Mouse (Mus musculus) lung, postnatal 0 days (tissue): Measurements from ENCODE around the gene Actn1. TPM values are rescaled to one million over a fixed set of nuclear protein-coding genes. Genes with fewer than 3 reads are reported as not detected.

Experiments used
- ATAC-seq: fragments of 200-750 bp; cut with Nextera tagmentation; 2 replicates; pipeline ENCODE4 v1.8.0; 2017; ENCODE audit warnings: moderate library complexity
- DNase-seq: peaks from one replicate; pipeline ENCODE4 v3.0.0-alpha.2; 2016; ENCODE audit warnings: low spot score
- H3K27ac ChIP-seq: fragments of 300-500 bp; sonication (generic); 2 replicates; pipeline ENCODE4 v1.5.1; 2014; ENCODE audit warnings: antibody characterized with exemption, mild to moderate bottlenecking, low read length, mixed read lengths
- H3K27me3 ChIP-seq: fragments of 300-500 bp; sonication (generic); replicated peaks from 2 replicates; pipeline ENCODE4 v1.6.1; 2014; ENCODE audit warnings: low read length, mixed read lengths; ENCODE audit not compliant: insufficient read depth
- H3K36me3 ChIP-seq: fragments of 300-500 bp; sonication (generic); 2 replicates; pipeline ENCODE4 v1.6.1; 2014; ENCODE audit warnings: low read length, mixed read lengths; ENCODE audit not compliant: insufficient read depth
- H3K4me1 ChIP-seq: fragments of 300-500 bp; sonication (generic); 2 replicates; pipeline ENCODE4 v1.6.1; 2014; ENCODE audit warnings: antibody characterized with exemption, low read depth, low read length, mixed read lengths; ENCODE audit not compliant: insufficient read depth
- H3K4me2 ChIP-seq: fragments of 300-500 bp; sonication (generic); replicated peaks from 2 replicates; pipeline ENCODE4 v1.6.1; 2014; ENCODE audit warnings: low read depth, mild to moderate bottlenecking, low read length, moderate library complexity, mixed read lengths
- H3K4me3 ChIP-seq: fragments of 300-500 bp; sonication (generic); 2 replicates; pipeline ENCODE4 v1.5.1; 2014; ENCODE audit warnings: low read depth, low read length
- H3K9ac ChIP-seq: fragments of 300-500 bp; sonication (generic); replicated peaks from 2 replicates; pipeline ENCODE4 v1.6.1; 2014; ENCODE audit warnings: low read depth, mild to moderate bottlenecking
- H3K9me3 ChIP-seq: fragments of 300-500 bp; sonication (generic); 2 replicates; pipeline ENCODE4 v1.6.1; 2016; ENCODE audit warnings: low read length, mixed read lengths
- CTCF ChIP-seq: IDR thresholded peaks from 2 replicates; pipeline ENCODE4 v1.5.1; 2016; ENCODE audit warnings: antibody characterized with exemption, mild to moderate bottlenecking
- EP300 ChIP-seq: IDR thresholded peaks from 2 replicates; pipeline ENCODE4 v1.6.1; 2016; ENCODE audit warnings: antibody characterized with exemption, mild to moderate bottlenecking, control low read depth
- WGBS: fragments of 180-500 bp; shearing (Covaris S2); extraction: QIAGEN DNeasy Blood & Tissue Kit; methylation state at CpG from one replicate; pipeline ENCODE4 v1.1.7; 2014; 5-methylcytosine and 5-hydroxymethylcytosine counted together
- polyA plus RNA-seq: library from polyadenylated mRNA; unstranded; fragments of >200 nt; fragmentation: Nextera tagmentation; extraction: Ambion mirVana; gene quantifications from 2 replicates; pipeline ENCODE4 v1.2.1, GENCODE M21; 2015

Gene Actn1
- polyA plus RNA-seq, 1 experiment from 2014 or later: 30.0 TPM

- peak overlapping the region; percentile 82 for H3K27ac ChIP-seq
- H3K4me3 ChIP-seq: no peak overlapping the region
- no peak for ATAC-seq
- H3K27me3 ChIP-seq: no peaks in the 10 kb centered on the region
- no peaks in the 10 kb centered on the region for H3K36me3 ChIP-seq
- no peak overlapping the region for H3K9ac ChIP-seq
- no peak overlapping the region for H3K4me2 ChIP-seq
- no peaks in the 10 kb centered on the region for H3K9me3 ChIP-seq
- 41% methylated on average over 3 of the region's 3 CpGs for WGBS
- no peak for DNase-seq
- TF ChIP-seq CTCF (no peak), EP300 (no peak)
- peaks cover 28% of the 10 kb centered on the region; the same call in 1 of the 2 replicates for H3K4me1 ChIP-seq
Observed at GRCm38 (mm10) chr12:80217049-80217448, 43.1 kb downstream of the Actn1 start.

- Histone ChIP-seq H3K4me2 (no peak overlapping the region), H3K4me1 (peaks cover 32% of the 10 kb centered on the region; the same call in 1 of the 2 replicates)
Observed at GRCm38 (mm10) chr12:80216258-80216881, 43.8 kb downstream of the Actn1 start.

GRCm38 (mm10) chr12:80213810-80214209 is 46.4 kb downstream of the Actn1 start:
- DNase-seq (no peak), ATAC-seq (no peak)
- H3K27ac ChIP-seq: no peak overlapping the region
- no peaks in the 10 kb centered on the region for H3K27me3 ChIP-seq
- 71% methylated on average over 8 of the region's 8 CpGs for WGBS
- no peak overlapping the region for H3K4me2 ChIP-seq
- no peaks in the 10 kb centered on the region for H3K9me3 ChIP-seq
- no peak overlapping the region for H3K9ac ChIP-seq
- TF ChIP-seq EP300 (no peak), CTCF (no peak)
- H3K4me3 ChIP-seq: no peak overlapping the region
- no peaks in the 10 kb centered on the region for H3K36me3 ChIP-seq
- H3K4me1 ChIP-seq: peaks cover 35% of the 10 kb centered on the region

More at GRCm38 (mm10) chr12:80216258-80216881, 43.8 kb downstream of the Actn1 start:
- Histone ChIP-seq H3K4me3 (no peak overlapping the region), H3K27me3 (no peaks in the 10 kb centered on the region), H3K36me3 (no peaks in the 10 kb centered on the region), H3K27ac (peak overlapping the region; percentile 82), H3K9me3 (no peaks in the 10 kb centered on the region), H3K9ac (no peak overlapping the region)
- TF ChIP-seq EP300 (no peak), CTCF (no peak)
- WGBS: 10% methylated on average over 6 of the region's 6 CpGs
- peak; percentile 75 for DNase-seq
- peak; percentile 73 for ATAC-seq

GRCm38 (mm10) chr12:80213263-80213662 is 46.9 kb downstream of the Actn1 start:
- no peak overlapping the region for H3K27ac ChIP-seq
- no peaks in the 10 kb centered on the region for H3K36me3 ChIP-seq
- ATAC-seq (no peak), DNase-seq (no peak)
- H3K4me3 ChIP-seq: no peak overlapping the region
- H3K4me2 ChIP-seq: no peak overlapping the region
- TF ChIP-seq CTCF (no peak), EP300 (no peak)
- peaks cover 34% of the 10 kb centered on the region for H3K4me1 ChIP-seq
- H3K9me3 ChIP-seq: no peaks in the 10 kb centered on the region
- no peaks in the 10 kb centered on the region for H3K27me3 ChIP-seq
- no peak overlapping the region for H3K9ac ChIP-seq
- WGBS: 30% methylated on average over 4 of the region's 4 CpGs

GRCm38 (mm10) chr12:80210791-80211612 is 49.2 kb downstream of the Actn1 start:
- Histone ChIP-seq H3K36me3 (no peaks in the 10 kb centered on the region), H3K9me3 (no peaks in the 10 kb centered on the region), H3K27ac (peak overlapping the region; percentile 82), H3K9ac (no peak overlapping the region), H3K4me3 (no peak overlapping the region), H3K4me2 (0 out of 2 replicates have a peak overlapping the region, but pooled peaks have one; percentile 5), H3K4me1 (peaks cover 19% of the 10 kb centered on the region), H3K27me3 (no peaks in the 10 kb centered on the region)
- 39% methylated on average over 4 of the region's 4 CpGs for WGBS
- DNase-seq (peak; percentile 39), ATAC-seq (peak; percentile 44)
- no peak for TF ChIP-seq CTCF
- no peak for TF ChIP-seq EP300

- H3K4me1 ChIP-seq: peaks cover 19% of the 10 kb centered on the region
- no peak overlapping the region for H3K4me2 ChIP-seq
- H3K9me3 ChIP-seq: no peaks in the 10 kb centered on the region
- no peaks in the 10 kb centered on the region for H3K36me3 ChIP-seq
- DNase-seq (peak; percentile 77), ATAC-seq (peak; percentile 12; the same call in 1 of the 2 replicates)
- H3K27me3 ChIP-seq: no peaks in the 10 kb centered on the region
- H3K27ac ChIP-seq: peak overlapping the region; percentile 82
- 67% methylated on average over 4 of the region's 4 CpGs for WGBS
- no peak overlapping the region for H3K9ac ChIP-seq
- 0 out of 2 replicates have a peak, but pooled peaks have one; percentile 12 for TF ChIP-seq EP300
- TF ChIP-seq CTCF: no peak
- H3K4me3 ChIP-seq: no peak overlapping the region
Observed at GRCm38 (mm10) chr12:80209914-80210313, 50.3 kb downstream of the Actn1 start.
